Mouse (Mus musculus) neural tube, embryonic 11.5 days (tissue): ENCODE measurements around the gene Gm17359. TPM values are rescaled to one million over a fixed set of nuclear protein-coding genes. Genes with fewer than 3 reads are reported as not detected.

ENCODE experiments used
- polyA plus RNA-seq: library from polyadenylated mRNA; unstranded; fragments of >200 nt; fragmentation: Nextera tagmentation; extraction: Ambion mirVana; gene quantifications from 2 replicates; pipeline ENCODE4 v1.2.1, GENCODE M21; 2014

Gm17359 gene
- polyA plus RNA-seq, 1 experiment from 2014 or later, result 0.31 TPM

Other genes with a start within 250 kb of the Gm17359 start
- 7.3 and 7.5 TPM in 2 replicates for gene Rapgef2, start 50.1 kb upstream of the Gm17359 start, polyA plus RNA-seq
- gene Fnip2, start 231.1 kb downstream of the Gm17359 start, polyA plus RNA-seq, result 7.2 and 7.4 TPM in 2 replicates